Mouse (Mus musculus): ENCODE data around the gene Dmwd. TPM values are rescaled to one million over a fixed set of nuclear protein-coding genes. Genes with fewer than 3 reads are reported as not detected.

The Dmwd gene
- polyA plus RNA-seq, 1 experiment: 171 TPM

DNA sequence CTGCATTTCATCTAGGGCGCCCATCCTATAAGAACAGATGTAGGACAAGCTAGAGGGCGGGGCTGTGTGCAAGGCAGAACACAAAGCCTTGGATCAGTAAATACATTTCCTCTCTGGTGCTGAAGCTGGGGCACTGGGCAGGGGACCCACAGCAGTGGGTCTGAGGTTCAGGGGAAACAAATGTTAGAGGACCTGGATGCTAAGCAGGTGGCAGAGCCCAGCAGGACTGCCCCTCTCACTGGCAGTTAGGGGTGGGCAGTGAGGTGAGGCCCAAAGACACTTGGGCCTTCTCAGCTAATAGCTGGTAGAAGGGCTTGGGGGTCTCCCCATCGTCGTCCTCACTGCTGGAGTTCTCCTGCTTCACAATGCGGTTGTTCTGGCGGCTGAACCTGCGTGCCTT, 22.8 kb downstream of the Dmwd start:
- Histone ChIP-seq H3K4me1 (ENCODE audit: control insufficient read depth, insufficient read depth, low read length) (no peaks in the 10 kb centered on the region), H3K27ac (ENCODE audit: insufficient read depth, low read length) (no peak overlapping the region), H3K4me3 (ENCODE audit: insufficient read depth, low read length) (no peak overlapping the region)
- TF ChIP-seq POLR2A (IDR thresholded peaks at IDR 0.05; ENCODE audit: extremely low read depth, insufficient read depth, low read length) (no peak), CTCF (IDR thresholded peaks at IDR 0.05; ENCODE audit: extremely low read depth, insufficient read depth, low read length) (no peak)

- Histone ChIP-seq H3K27ac (ENCODE audit: insufficient read depth, low read length) (no peak overlapping the region), H3K4me3 (ENCODE audit: insufficient read depth, low read length) (no peak overlapping the region), H3K4me1 (ENCODE audit: control insufficient read depth, insufficient read depth, low read length) (no peaks in the 10 kb centered on the region)
- TF ChIP-seq CTCF (IDR thresholded peaks at IDR 0.05; ENCODE audit: extremely low read depth, insufficient read depth, low read length): no peak
- no peak for TF ChIP-seq POLR2A (IDR thresholded peaks at IDR 0.05; ENCODE audit: extremely low read depth, insufficient read depth, low read length)
Measured at GRCm38 (mm10) chr7:19100290-19100689, 24.3 kb downstream of the Dmwd start.

- H3K4me1 ChIP-seq (ENCODE audit: control insufficient read depth, insufficient read depth, low read length): no peaks in the 10 kb centered on the region; the same call in 1 of the 2 replicates
- H3K4me3 ChIP-seq (ENCODE audit: insufficient read depth, low read length): no peak overlapping the region
- H3K27ac ChIP-seq (ENCODE audit: insufficient read depth, low read length): no peak overlapping the region
- TF ChIP-seq POLR2A (IDR thresholded peaks at IDR 0.05; ENCODE audit: extremely low read depth, insufficient read depth, low read length) (no peak), CTCF (IDR thresholded peaks at IDR 0.05; ENCODE audit: extremely low read depth, insufficient read depth, low read length) (no peak)
Measured at GRCm38 (mm10) chr7:19103741-19104140, 27.7 kb downstream of the Dmwd start.

- TF ChIP-seq CTCF (IDR thresholded peaks at IDR 0.05; ENCODE audit: extremely low read depth, insufficient read depth, low read length): no peak
- Histone ChIP-seq H3K27ac (ENCODE audit: insufficient read depth, low read length) (no peak overlapping the region), H3K4me1 (ENCODE audit: control insufficient read depth, insufficient read depth, low read length) (no peaks in the 10 kb centered on the region; the same call in 1 of the 2 replicates), H3K4me3 (ENCODE audit: insufficient read depth, low read length) (no peak overlapping the region)
Measured at GRCm38 (mm10) chr7:19104486-19104885, 28.5 kb downstream of the Dmwd start.

- no peak overlapping the region for H3K4me3 ChIP-seq (ENCODE audit: insufficient read depth, low read length)
- no peak overlapping the region for H3K27ac ChIP-seq (ENCODE audit: insufficient read depth, low read length)
- no peaks in the 10 kb centered on the region; the same call in 1 of the 2 replicates for H3K4me1 ChIP-seq (ENCODE audit: control insufficient read depth, insufficient read depth, low read length)
- TF ChIP-seq POLR2A (IDR thresholded peaks at IDR 0.05; ENCODE audit: extremely low read depth, insufficient read depth, low read length) (no peak), CTCF (IDR thresholded peaks at IDR 0.05; ENCODE audit: extremely low read depth, insufficient read depth, low read length) (no peak)
Measured at GRCm38 (mm10) chr7:19107436-19107835, 31.4 kb downstream of the Dmwd start.

DNA sequence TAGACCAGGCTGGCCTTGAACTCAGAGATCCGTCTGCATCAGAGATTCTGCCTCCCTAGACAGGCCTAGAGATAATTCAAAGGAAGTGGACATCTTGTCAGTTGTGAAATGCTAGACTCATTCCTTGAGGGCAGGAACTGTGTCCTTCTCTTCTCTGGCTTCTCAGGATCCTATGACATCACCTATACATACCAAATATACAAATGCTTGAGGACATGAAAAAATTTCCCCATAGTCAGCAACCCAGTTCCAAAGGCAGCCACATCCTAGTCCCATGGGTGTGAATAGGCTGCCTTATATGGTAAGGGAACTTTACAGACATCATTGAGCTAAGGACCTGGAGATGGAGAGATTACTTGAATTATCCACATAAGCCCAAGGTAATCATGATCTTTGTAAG, 33.5 kb downstream of the Dmwd start:
- H3K27ac ChIP-seq (ENCODE audit: insufficient read depth, low read length): no peak overlapping the region
- H3K4me1 ChIP-seq (ENCODE audit: control insufficient read depth, insufficient read depth, low read length): no peaks in the 10 kb centered on the region; the same call in 1 of the 2 replicates
- TF ChIP-seq POLR2A (IDR thresholded peaks at IDR 0.05; ENCODE audit: extremely low read depth, insufficient read depth, low read length) (no peak), CTCF (IDR thresholded peaks at IDR 0.05; ENCODE audit: extremely low read depth, insufficient read depth, low read length) (no peak)
- no peak overlapping the region for H3K4me3 ChIP-seq (ENCODE audit: insufficient read depth, low read length)

GRCm38 (mm10) chr7:19118028-19118771, 42.2 kb downstream of the Dmwd start, which contains the start of gene Gm4969:
TSS of gene Gm4969 (minus strand) at chr7:19118368.
- Histone ChIP-seq H3K4me3 (ENCODE audit: insufficient read depth, low read length) (peak within 1 kb of the TSS; percentile 5; the same call in 1 of the 2 replicates), H3K4me1 (ENCODE audit: control insufficient read depth, insufficient read depth, low read length) (no peaks in the 10 kb centered on the region), H3K27ac (ENCODE audit: insufficient read depth, low read length) (no peak within 1 kb of the TSS)
- TF ChIP-seq POLR2A (IDR thresholded peaks at IDR 0.05; ENCODE audit: extremely low read depth, insufficient read depth, low read length) (no peak), CTCF (IDR thresholded peaks at IDR 0.05; ENCODE audit: extremely low read depth, insufficient read depth, low read length) (no peak)

- TF ChIP-seq CTCF (IDR thresholded peaks at IDR 0.05; ENCODE audit: extremely low read depth, insufficient read depth, low read length): no peak
- TF ChIP-seq POLR2A (IDR thresholded peaks at IDR 0.05; ENCODE audit: extremely low read depth, insufficient read depth, low read length): no peak
- H3K4me1 ChIP-seq (ENCODE audit: control insufficient read depth, insufficient read depth, low read length): no peaks in the 10 kb centered on the region
- H3K27ac ChIP-seq (ENCODE audit: insufficient read depth, low read length): no peak overlapping the region
- no peak overlapping the region for H3K4me3 ChIP-seq (ENCODE audit: insufficient read depth, low read length)
Measured at GRCm38 (mm10) chr7:19119083-19119482, 43.1 kb downstream of the Dmwd start.

- H3K4me3 ChIP-seq (ENCODE audit: insufficient read depth, low read length): peak within 1 kb of the TSS; percentile 56
- H3K27ac ChIP-seq (ENCODE audit: insufficient read depth, low read length): no peak within 1 kb of the TSS
- peak; percentile 88 for TF ChIP-seq POLR2A (IDR thresholded peaks at IDR 0.05; ENCODE audit: extremely low read depth, insufficient read depth, low read length)
- TF ChIP-seq CTCF (IDR thresholded peaks at IDR 0.05; ENCODE audit: extremely low read depth, insufficient read depth, low read length): no peak
- H3K4me1 ChIP-seq (ENCODE audit: control insufficient read depth, insufficient read depth, low read length): no peaks in the 10 kb centered on the region
Measured at GRCm38 (mm10) chr7:19119631-19120429, 43.8 kb downstream of the Dmwd start, which contains the start of gene Fbxo46. TSS of gene Fbxo46 (plus strand) at chr7:19119859.

All from cortical plate, adult 2 months (tissue).